Mouse (Mus musculus) lung, adult 2 months (tissue): ENCODE data around the gene Nolc1. TPM values are rescaled to one million over a fixed set of nuclear protein-coding genes. Genes with fewer than 3 reads are reported as not detected.
"Not testable (repeated sequence)": the region's sequence is repeated elsewhere in the genome, so short reads cannot be mapped to it uniquely, and the experiment has no call there.

Experiments used
- DNase-seq: peaks from one replicate; pipeline ENCODE4 v3.0.0; 2022
- H3K4me1 ChIP-seq: fragments of 200-500 bp; 2 replicates; pipeline ENCODE4 v1.6.1; 2011; ENCODE audit warnings: low read length; ENCODE audit not compliant: control insufficient read depth, insufficient read depth
- H3K4me3 ChIP-seq: fragments of 200-500 bp; replicated peaks from 2 replicates; pipeline ENCODE3; 2011; ENCODE audit warnings: low read depth, mild to moderate bottlenecking, control low read depth, low read length; ENCODE audit errors: extremely low read depth
- CTCF ChIP-seq: fragments of 200-500 bp; IDR thresholded peaks from 2 replicates; pipeline ENCODE4 v1.5.1; 2011; ENCODE audit warnings: mild to moderate bottlenecking, low read length, control low read depth; ENCODE audit not compliant: insufficient read depth
- POLR2A ChIP-seq: fragments of 200-500 bp; IDR thresholded peaks from 2 replicates; pipeline ENCODE4 v1.6.1; 2011; ENCODE audit warnings: low read depth, mild to moderate bottlenecking, control low read depth, low read length, borderline replicate concordance; ENCODE audit errors: extremely low read depth
- WGBS: fragments of 180-500 bp; shearing (Covaris S2); methylation state at CpG from one replicate; pipeline ENCODE4 v1.1.7; 2018; 5-methylcytosine and 5-hydroxymethylcytosine counted together
- polyA plus RNA-seq: library from polyadenylated mRNA; depleted of rRNA; stranded (reverse); fragments of >200 nt; gene quantifications from 2 replicates; pipeline ENCODE4 v1.2.3, GENCODE M21; 2012

Gene Nolc1
- polyA plus RNA-seq, 1 experiment: 9.8 TPM

DNA sequence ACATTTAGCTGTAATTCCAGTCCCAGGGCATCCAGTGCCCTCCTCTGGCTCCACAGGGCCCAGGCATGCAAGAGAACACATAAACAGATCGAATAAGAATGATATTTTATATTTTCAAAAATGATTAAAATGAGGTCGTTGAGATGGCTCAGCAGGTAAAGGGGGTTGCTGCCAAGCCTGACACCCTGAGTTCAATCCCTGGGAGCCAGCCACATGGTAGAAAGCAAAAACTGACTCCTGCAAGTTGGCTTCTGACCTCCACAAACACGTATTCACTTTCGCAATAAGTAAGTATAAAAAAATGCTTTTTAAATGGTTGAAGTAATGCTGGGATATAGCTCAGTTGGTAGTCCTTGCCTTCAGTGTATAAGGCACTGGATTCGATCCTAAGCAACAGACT is 35.1 kb downstream of the Nolc1 start:
- no peak for DNase-seq
- 84% methylated on average over 5 of the region's 5 CpGs for WGBS
- Histone ChIP-seq H3K4me3 (no peak overlapping the region), H3K4me1 (no peaks in the 10 kb centered on the region)
- TF ChIP-seq POLR2A (no peak), CTCF (no peak)

DNA sequence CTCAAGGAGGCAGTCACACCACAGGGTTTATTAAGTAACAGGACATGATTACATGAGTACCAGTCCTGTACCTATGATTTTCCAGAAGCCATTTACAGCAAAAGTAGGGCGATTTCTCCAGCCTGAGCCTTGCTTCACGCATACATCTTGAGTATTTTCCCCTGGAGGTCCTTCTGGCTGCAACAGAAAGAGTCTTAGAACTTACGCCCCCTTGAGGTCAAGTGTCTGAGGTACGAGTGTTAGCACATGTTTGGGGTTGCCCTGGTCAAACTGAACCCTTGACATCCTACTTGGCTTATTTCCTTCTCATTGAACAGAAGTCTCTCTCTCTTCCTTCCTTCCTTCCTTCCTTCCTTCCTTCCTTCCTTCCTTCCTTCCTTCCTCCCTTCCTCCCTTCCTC is 39.0 kb downstream of the Nolc1 start:
- 56% methylated on average over 4 of the region's 4 CpGs for WGBS
- DNase-seq: no peak
- no peaks in the 10 kb centered on the region for H3K4me1 ChIP-seq
- H3K4me3 ChIP-seq: no peak overlapping the region
- TF ChIP-seq CTCF (no peak), POLR2A (no peak)

DNA sequence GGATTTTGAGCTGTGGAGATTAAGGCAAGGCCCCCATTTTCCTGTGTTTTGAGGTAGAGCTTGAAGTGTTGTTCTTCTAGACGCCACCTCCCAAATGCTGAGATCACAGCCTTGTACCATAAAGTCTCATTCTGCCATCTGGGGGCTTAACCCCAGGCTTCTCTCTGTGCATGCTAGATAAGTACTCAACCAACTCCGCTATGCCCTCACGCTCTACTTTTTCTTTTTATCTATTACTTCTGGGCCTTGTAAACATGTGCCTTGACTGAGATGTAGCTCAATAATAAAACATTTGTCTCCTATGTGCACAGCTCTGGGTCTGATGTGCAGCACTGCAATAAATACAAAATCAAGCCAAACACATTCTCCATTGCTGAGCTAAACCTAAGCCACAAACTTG is 43.8 kb downstream of the Nolc1 start:
- Histone ChIP-seq H3K4me1 (no peaks in the 10 kb centered on the region), H3K4me3 (no peak overlapping the region)
- WGBS: 89% methylated on average over 3 of the region's 3 CpGs
- no peak for TF ChIP-seq CTCF
- DNase-seq: no peak

DNA sequence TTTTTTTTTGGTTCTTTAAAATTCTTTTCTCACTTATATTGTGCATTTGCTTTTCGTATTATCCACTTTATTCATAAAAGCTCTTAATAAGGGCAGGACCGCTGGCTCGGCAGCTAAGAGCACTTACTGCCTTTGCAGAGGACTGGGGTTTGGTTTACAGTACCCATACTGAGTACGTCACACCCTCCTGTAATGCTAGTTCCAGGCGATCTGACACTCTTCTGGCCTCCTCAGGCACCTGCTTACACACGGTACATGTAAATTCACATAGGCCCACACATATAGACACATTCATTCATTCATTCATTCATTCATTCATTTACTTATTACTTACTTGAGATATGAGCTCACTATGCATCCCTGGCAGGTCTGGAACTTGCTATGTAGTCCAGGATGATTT is 45.2 kb downstream of the Nolc1 start:
- no peak overlapping the region for H3K4me3 ChIP-seq
- 71% methylated on average over 6 of the region's 6 CpGs for WGBS
- no peak for DNase-seq
- no peaks in the 10 kb centered on the region for H3K4me1 ChIP-seq
- TF ChIP-seq POLR2A (no peak), CTCF (no peak)

DNA sequence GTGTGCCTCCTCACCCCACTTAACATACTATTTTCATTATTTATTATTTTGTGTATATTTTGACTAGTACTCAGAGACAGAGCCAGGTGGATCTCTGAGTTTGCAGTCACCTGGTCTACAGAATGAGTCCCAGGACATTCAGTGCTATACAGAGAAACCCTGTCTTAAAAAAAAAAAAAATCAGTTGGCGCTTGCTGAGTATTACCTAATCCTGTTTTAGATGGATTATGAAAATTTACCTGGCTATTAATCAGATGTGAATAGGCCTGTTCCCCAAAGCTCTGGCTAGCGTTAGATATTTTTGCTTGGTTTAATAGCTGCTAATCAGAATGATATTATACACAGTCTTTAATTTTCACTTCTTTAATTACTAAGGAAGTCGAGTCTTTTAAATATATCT is 48.2 kb downstream of the Nolc1 start:
- DNase-seq: no peak
- Histone ChIP-seq H3K4me1 (no peaks in the 10 kb centered on the region), H3K4me3 (no peak overlapping the region)
- TF ChIP-seq POLR2A (no peak), CTCF (no peak)
- WGBS: 66% methylated on average over 3 of the region's 3 CpGs

DNA sequence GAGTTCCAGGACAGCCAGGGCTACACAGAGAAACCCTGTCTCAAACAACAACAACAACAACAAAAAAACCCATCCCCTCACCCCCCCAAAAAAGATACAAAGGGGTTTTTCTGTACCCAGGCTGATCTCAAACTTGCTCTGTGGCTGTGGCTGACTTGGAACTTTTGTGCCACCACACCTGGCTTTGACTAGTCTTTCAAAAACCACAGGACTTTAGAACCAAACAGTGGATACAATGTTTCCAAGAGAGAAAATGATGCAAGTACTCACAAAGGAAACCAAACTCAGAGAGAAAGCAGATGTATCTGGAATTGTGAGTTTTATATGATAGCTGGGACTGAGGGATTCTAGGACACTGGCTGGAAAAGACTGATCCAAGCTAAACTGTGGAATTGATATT is 49.0 kb downstream of the Nolc1 start:
- DNase-seq: no peak
- Histone ChIP-seq H3K4me1 (no peaks in the 10 kb centered on the region), H3K4me3 (no peak overlapping the region)
- TF ChIP-seq CTCF: no peak
- no peak for TF ChIP-seq POLR2A

DNA sequence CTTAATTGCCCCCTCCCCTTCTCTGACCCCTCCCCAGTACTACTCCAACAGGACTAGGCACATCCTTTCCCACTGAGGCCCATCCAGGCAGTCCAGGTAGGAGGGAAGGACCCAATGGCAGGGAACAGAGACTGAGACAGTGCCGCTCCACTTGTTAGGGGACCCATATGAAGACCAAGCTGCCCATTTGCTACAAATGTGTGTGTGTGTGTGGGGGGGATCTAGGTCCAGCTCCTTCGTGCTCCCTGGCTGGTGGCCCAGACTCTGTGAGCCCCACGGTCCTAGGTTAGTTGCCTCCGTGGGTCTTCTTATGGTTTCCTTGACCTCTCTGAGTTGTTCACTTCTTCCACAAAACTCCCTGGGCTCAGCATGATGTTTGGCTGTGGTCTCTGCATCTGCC is 50.6 kb downstream of the Nolc1 start:
- H3K4me1 ChIP-seq: no peaks in the 10 kb centered on the region
- WGBS: 83% methylated on average over 4 of the region's 4 CpGs
- no peak overlapping the region for H3K4me3 ChIP-seq
- no peak for TF ChIP-seq POLR2A
- no peak for TF ChIP-seq CTCF
- no peak for DNase-seq

DNA sequence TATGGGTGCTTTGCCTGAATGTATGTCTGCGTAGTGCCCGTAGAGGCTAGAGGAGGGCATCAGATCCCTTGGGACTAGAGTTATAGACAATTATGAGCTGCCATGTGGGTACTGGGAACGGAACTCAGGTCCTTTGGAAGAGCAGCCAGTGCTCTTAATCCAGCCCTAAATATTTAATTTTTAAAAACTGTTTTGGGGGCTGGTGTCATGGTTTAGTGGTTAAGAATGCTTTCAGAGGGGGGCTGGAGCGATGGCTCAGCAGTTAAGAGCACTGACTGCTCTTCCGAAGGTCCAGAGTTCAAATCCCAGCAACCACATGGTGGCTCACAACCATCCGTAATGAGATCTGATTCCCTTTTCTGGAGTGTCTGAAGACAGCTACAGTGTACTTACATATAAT is 54.1 kb downstream of the Nolc1 start:
- not testable (repeated sequence) for H3K4me1 ChIP-seq, DNase-seq, H3K4me3 ChIP-seq
- WGBS: 63% methylated on average over 6 of the region's 6 CpGs

DNA sequence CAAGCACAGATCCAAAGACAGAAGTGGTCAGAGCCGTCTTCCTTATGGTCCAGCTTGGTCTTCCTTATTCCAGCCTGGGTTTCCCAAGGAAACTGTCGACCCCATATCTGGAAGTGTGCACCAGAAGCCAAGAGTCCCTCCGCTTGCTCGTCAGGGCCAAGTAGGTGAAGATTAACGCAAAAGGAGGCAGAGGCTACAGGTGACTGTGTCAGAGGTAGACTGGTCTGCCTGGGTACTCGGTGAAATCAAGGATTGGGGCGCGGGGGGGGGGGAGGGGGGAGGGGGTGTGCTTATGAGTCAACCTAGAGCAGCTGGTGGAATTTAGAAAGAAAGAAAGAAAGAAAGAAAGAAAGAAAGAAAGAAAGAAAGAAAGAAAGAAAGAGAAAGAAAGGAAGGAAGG is 55.6 kb downstream of the Nolc1 start:
- DNase-seq: no peak
- Histone ChIP-seq H3K4me1 (no peaks in the 10 kb centered on the region), H3K4me3 (no peak overlapping the region)
- TF ChIP-seq CTCF (no peak), POLR2A (no peak)
- 8% methylated on average over 5 of the region's 8 CpGs for WGBS

DNA sequence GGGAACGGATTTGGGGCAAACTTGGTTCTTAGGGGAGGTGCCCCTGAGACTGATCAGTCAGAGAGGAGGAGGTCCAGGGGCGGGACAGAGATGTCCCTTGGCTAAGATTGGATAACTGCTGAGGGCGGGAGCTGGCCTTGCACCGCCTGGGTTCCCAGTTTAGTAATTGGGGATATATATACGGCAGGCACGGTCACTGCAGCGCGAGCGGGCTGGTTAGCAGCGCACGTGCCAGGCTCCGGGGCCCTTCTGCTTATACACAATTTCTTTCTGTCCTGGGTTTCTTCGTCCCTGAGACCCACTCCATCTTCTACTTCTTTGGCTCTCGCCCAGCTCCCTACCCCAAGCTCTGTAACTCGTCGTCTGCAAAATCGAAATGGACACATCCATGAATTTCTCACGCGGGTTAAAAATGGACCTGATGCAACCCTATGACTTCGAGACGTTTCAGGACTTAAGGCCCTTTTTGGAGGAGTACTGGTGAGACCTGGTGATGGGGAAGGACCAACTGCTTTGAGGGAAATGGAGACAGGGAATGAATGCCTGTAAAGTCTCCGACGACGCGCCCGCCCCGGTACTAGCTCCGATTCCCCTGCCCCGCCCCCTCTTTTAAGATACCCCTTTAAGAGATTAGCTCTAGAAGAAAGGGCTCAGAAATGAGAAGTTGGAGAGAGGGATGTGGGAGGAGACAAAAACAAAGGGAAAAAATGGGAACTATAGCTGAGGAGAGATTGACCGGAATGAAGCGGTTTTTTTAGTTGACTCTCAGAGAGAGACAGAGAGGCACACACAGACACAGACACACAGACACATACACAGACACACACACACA is 56.2 kb downstream of the Nolc1 start, which contains the start of gene Elovl3:
Gene Elovl3, plus strand, starts transcription at position 204 of the 832 bp plus-strand sequence.
- Histone ChIP-seq H3K4me1 (peaks cover 4% of the 10 kb centered on the region; the same call in 1 of the 2 replicates), H3K4me3 (no peak within 1 kb of the TSS)
- WGBS: 2% methylated on average over 31 of the region's 31 CpGs
- no peak for TF ChIP-seq POLR2A
- no peak for TF ChIP-seq CTCF
- DNase-seq: no peak
